Mouse (Mus musculus) cortical plate, adult 2 months (tissue): Measurements from ENCODE around the gene Pim3.

Experiments
- CTCF ChIP-seq: fragments of 200-500 bp; IDR thresholded peaks from 2 replicates; pipeline ENCODE4 v1.5.1; 2011; ENCODE audit warnings: mild to moderate bottlenecking, control low read depth, low read length; ENCODE audit not compliant: insufficient read depth; ENCODE audit errors: extremely low read depth
- POLR2A ChIP-seq: fragments of 200-500 bp; IDR thresholded peaks from 2 replicates; pipeline ENCODE4 v1.6.1; 2011; ENCODE audit warnings: mild to moderate bottlenecking, low read length, control low read depth; ENCODE audit not compliant: insufficient read depth; ENCODE audit errors: extremely low read depth

DNA sequence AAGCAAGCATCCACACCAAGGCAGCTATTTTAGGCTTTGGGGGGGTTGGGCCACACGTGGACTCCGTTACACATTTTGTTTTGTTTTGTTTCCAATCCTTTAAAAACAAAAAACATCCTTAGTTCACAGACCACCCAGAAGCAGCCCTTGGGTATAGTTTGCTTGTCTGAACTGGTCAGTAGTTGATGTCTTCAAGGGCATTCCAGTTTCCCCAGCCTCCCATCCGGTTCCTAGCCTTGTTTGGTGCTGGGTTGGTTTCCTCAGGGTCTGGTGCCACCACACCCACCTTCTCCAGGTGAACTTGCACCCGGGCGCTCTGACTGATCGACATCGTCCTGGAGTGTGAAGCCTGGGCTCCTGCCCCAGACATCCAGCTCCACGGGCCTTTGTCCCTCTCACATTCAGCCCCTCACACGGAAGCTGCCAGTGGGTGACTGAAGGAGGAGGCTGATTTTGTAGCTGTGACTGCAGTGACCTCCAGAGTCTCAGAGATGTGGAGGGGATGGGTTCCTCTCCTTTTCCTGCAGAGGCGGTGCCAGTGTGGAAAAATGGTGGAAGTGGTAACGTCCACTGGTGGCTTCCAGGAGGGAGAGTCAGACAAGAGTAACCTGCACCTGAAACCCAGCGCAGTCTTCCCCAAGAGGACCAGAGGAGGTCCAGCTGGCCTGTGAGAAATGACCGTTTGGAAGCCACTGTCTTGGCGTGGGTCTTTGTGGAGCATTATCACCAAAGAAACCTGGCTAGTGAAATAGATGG, 42.2 kb downstream of the Pim3 start:
- no peak for TF ChIP-seq CTCF
- TF ChIP-seq POLR2A = no peak
